ENCODE assay signal across 8 mouse cellular contexts in genomic region chr6:54972929-54973211, GRCm38 (mm10). TPM values are rescaled to one million over a fixed set of nuclear protein-coding genes. Genes with fewer than 3 reads are reported as not detected.
DNase-seq lines count a peak whose midpoint lies in the region; ATAC-seq lines count a peak whose summit lies in the region.

No protein-coding gene starts in this region.

- H3K4me2 ChIP-seq in heart, embryonic 11.5 days = peak overlapping the region; percentile 80
- H3K4me2 ChIP-seq in kidney, embryonic 16.5 days (replicated peaks; ENCODE audit: low read depth, low read length) = peak overlapping the region; percentile 78

- no peak overlapping the region for H3K9ac ChIP-seq in heart, embryonic 11.5 days (ENCODE audit: low read depth, low read length)
- H3K9ac ChIP-seq in kidney, embryonic 16.5 days (replicated peaks; ENCODE audit: low read length) = peak overlapping the region; percentile 74

- DNase-seq in B cell, adult 2 months = peak; percentile 42 to 44
- DNase-seq in T-cell, adult 2 months (ENCODE audit: low spot score) = peak; percentile 50
- DNase-seq in thymus, postnatal 25 days = peak; percentile 36
- DNase-seq in gastrocnemius, adult 8-10 months (ENCODE audit: low spot score in 2 of 2) = no peak
- no peak for DNase-seq in layer of hippocampus, postnatal 36 days

- H3K4me1 ChIP-seq in heart, embryonic 11.5 days (ENCODE audit: control insufficient read depth, insufficient read depth, low read length) = no peaks in the 10 kb centered on the region
- peaks cover 8% of the 10 kb centered on the region for H3K4me1 ChIP-seq in kidney, embryonic 16.5 days (ENCODE audit: insufficient read depth, low read length)

- no peak overlapping the region for H3K27ac ChIP-seq in heart, embryonic 11.5 days (ENCODE audit: low read depth, low read length)
- H3K27ac ChIP-seq in kidney, embryonic 16.5 days (ENCODE audit: low read length) = no peak overlapping the region

- no peaks in the 10 kb centered on the region for H3K36me3 ChIP-seq in heart, embryonic 11.5 days (ENCODE audit: control insufficient read depth, insufficient read depth, low read length)
- no peaks in the 10 kb centered on the region for H3K36me3 ChIP-seq in kidney, embryonic 16.5 days (ENCODE audit: insufficient read depth, low read length)

- WGBS in heart, embryonic 11.5 days (ENCODE audit: insufficient replicate concordance) = 15% methylated on average over 5 of the region's 5 CpGs
- 7% methylated on average over 5 of the region's 5 CpGs for WGBS in kidney, embryonic 16.5 days

- no peaks in the 10 kb centered on the region for H3K9me3 ChIP-seq in heart, embryonic 11.5 days (replicated peaks; ENCODE audit: control insufficient read depth, low read length)
- H3K9me3 ChIP-seq in kidney, embryonic 16.5 days (ENCODE audit: low read length) = no peaks in the 10 kb centered on the region

- H3K4me3 ChIP-seq in heart, embryonic 11.5 days (ENCODE audit: low read depth, low read length) = peak overlapping the region; percentile 63
- peak overlapping the region; percentile 69 for H3K4me3 ChIP-seq in kidney, embryonic 16.5 days (ENCODE audit: low read length)

- ATAC-seq in heart, embryonic 11.5 days (replicated peaks; ENCODE audit: insufficient number of reproducible peaks, low FRiP score, low TSS enrichment) = no peak
- no peak for ATAC-seq in kidney, embryonic 16.5 days (ENCODE audit: low FRiP score, low TSS enrichment)
- ATAC-seq in megakaryocyte progenitor cell, adult 5-6 weeks (replicated peaks; ENCODE audit: poor library complexity) = peak; percentile 50

- peaks cover 10% of the 10 kb centered on the region for H3K27me3 ChIP-seq in heart, embryonic 11.5 days (ENCODE audit: control insufficient read depth, insufficient read depth, low read length)
- peaks cover 13% of the 10 kb centered on the region for H3K27me3 ChIP-seq in kidney, embryonic 16.5 days (ENCODE audit: insufficient read depth, low read length)

RNA-seq across cellular contexts. Expression of gene Nod1, which starts 0.5 kb away (rescaled TPM):
- polyA plus RNA-seq in heart, embryonic 11.5 days (2014; fragmentation: Nextera tagmentation; extraction: Ambion mirVana) = 2.3 and 3.2 TPM in 2 replicates
- polyA plus RNA-seq in kidney, embryonic 16.5 days (2015; fragmentation: Nextera tagmentation; extraction: Ambion mirVana) = 4.8 and 6.4 TPM in 2 replicates
- 6.2 TPM in 2 replicates for total RNA-seq in megakaryocyte progenitor cell, adult 5-6 weeks (2015)
- 4.6 and 5.2 TPM in 2 replicates for total RNA-seq in megakaryocyte progenitor cell, adult 5-6 weeks (2017)
- total RNA-seq in gastrocnemius, adult 8-10 months (2022) = 1 to 10 TPM; 7.0 to 8.9 (median 7.9) TPM
- 1 to 10 TPM; 4.0 to 5.1 TPM for total RNA-seq in layer of hippocampus, postnatal 36 days (2021)

RNA-seq across cellular contexts. Expression of gene Ggct, which starts 19.9 kb away (rescaled TPM):
- polyA plus RNA-seq in heart, embryonic 11.5 days (2014; fragmentation: Nextera tagmentation; extraction: Ambion mirVana) = 6.0 and 6.3 TPM in 2 replicates
- polyA plus RNA-seq in kidney, embryonic 16.5 days (2015; fragmentation: Nextera tagmentation; extraction: Ambion mirVana) = 7.9 and 9.8 TPM in 2 replicates
- 12.5 and 13.5 TPM in 2 replicates for total RNA-seq in megakaryocyte progenitor cell, adult 5-6 weeks (2015)
- 25.1 and 31.1 TPM in 2 replicates for total RNA-seq in megakaryocyte progenitor cell, adult 5-6 weeks (2017)
- total RNA-seq in gastrocnemius, adult 8-10 months (2022) = 10 to 100 TPM in 1 of 4 experiments, 1 to 10 TPM in 3; 8.0 to 10.1 (median 8.7) TPM
- 10 to 100 TPM; 34.7 to 39.0 TPM for total RNA-seq in layer of hippocampus, postnatal 36 days (2021)

Comparison
In these comparisons a context has a peak if more than half of its experiments do, and no peak if none do; other contexts are left out.
1. DNase-seq: peak in B cell, adult 2 months (2 of 2), T-cell, adult 2 months (single experiment) and thymus, postnatal 25 days (single experiment); none in gastrocnemius, adult 8-10 months (0 of 2) and layer of hippocampus, postnatal 36 days (0 of 2).